Mouse (Mus musculus): ENCODE measurements around the gene Zfp553. TPM values are rescaled to one million over a fixed set of nuclear protein-coding genes. Genes with fewer than 3 reads are reported as not detected.

Gene Zfp553
- polyA plus RNA-seq (2015; fragmentation: Nextera tagmentation; extraction: Ambion mirVana): 8.7 and 9.9 TPM in 2 replicates

DNA sequence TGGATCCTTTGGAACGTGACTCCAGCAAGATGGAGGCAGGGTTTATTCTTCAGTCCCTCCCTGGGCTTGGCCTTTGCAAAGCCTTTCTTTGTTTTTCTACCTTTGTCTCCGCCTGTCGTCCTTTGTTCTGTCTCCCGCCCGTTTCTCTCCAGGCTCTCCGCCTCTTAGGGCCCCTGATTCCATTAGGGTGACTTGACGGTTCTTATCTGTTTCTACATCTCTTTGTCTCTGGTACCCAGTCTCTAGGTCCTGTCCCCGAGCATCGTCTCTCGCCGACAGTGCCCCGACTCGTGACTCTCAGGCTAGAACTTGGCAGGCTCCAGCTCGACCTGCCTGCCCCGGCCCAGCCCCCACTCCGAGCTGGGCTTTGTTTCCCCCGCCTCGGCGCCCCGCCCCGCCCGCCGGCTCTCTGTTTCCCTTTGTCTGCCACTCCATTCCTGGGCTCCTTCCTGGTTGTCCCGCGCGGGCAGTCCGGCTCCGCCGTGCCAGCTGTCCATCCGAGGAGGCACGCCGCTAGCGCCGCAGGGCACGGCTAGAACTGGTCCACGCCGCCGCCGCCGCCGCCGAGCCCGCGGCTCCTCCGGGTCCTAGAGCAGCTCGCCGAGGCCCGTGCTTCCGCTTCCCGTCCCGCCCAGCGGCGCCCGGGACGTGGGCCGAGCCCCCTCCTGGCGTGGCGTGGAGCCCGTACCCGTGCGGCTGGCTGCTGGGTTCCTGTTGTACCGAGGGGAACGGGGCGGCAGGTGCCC, at the start of gene Zfp553, which contains the start of gene Sept1:
Zfp553 (plus strand) TSS at position 440 of the 746 bp plus-strand sequence.
Sept1 (minus strand) TSS at position 509 of the 746 bp plus-strand sequence.

DNA sequence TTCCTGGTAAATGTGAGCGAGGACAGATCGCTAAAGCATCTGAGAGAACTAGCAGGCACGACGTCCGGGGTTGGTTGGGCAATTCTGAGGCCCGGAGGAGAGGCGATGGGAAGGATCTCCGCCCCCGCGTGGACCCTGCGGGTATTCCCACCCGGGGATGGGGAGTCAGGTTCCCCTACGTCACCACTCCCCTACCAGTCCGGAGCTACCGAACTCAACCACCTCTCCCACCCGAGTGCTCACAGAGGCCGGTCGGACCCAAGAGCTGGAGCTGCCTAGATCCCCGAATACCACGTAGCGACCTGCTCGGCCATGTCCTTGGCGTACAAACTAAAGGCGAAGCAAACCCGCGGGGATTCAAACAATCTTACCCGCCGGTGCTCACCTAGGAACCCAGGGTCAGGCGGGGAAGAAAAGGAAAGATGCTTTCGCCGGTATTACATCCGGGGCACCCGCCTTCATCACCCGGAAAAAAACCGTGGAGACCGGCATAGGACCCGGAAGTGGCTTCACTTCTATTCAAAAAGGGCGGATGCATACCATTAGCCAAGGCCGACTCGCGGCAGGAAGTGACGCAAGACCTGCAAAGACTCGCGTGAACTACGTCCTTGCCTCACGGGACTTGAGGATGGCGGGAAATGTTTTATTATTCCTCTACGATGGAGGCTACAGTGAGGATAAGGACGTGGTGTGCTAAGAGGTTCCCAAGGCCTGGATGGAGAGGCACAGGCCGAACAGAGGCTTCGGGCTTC, 37.1 kb upstream of the Zfp553 start, which contains the start of gene Cd2bp2:
Cd2bp2 (minus strand) TSS at position 507 of the 752 bp plus-strand sequence.

DNA sequence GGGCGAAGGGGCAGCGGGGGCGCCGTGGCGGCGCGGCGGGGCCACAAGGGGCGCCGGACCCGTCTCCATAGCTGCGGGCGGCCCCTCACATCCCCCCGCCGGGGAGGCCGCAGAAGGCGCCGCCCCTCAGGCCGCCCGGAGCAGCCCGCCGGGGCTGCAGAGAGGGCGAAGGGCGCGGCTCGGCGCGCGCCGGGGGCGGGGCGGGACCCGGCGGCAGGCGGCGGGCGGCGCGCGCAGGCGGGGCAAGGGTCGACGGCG, 24.6 kb upstream of the Zfp553 start, which contains the start of gene Tbc1d10b:
Tbc1d10b (minus strand) TSS at position 174 of the 258 bp plus-strand sequence.

DNA sequence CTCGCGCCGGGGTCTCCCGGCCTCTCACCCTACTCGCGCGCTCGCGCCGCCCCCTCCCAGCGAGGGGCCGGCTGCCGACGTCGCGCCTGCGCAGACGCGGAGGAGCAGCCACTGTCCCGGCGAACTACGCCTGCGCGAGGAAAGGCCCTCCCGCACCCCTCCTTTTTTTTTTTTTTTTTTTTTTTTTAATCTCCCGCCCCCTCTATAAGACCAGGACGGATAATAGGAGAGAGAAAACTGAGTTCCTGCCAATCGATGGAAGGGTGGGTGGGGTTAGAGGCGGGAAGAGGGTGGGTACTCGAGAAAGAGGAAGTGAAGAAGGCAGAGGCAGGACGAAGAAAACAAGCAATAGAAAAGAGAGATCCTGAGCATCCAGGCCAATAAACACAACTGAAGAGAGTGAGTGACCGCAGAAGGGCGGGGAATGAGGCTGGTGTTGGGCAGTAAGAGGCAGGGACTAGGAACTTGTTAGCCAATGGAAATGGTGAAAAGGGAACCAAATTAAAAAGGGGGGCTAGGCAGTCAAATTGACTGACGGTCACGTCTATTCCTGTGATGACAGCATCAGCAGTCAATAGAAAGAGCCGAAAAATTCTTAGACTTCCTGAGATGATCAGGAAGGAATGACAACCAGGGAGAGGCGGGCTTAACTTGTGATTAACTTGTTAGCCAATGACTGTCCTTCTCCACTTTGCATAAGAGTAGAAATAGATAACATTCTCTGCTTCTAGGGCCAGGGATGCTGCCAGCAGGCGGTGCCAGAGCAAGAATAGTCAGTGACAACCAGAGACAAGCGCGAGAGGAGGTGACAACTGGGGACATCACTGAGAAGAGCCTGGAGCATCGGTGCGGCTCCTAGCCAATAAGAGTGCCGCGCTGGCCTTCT, 24.1 kb upstream of the Zfp553 start, which contains the start of gene Mylpf:
Mylpf (plus strand) TSS at position 338 of the 886 bp plus-strand sequence.

DNA sequence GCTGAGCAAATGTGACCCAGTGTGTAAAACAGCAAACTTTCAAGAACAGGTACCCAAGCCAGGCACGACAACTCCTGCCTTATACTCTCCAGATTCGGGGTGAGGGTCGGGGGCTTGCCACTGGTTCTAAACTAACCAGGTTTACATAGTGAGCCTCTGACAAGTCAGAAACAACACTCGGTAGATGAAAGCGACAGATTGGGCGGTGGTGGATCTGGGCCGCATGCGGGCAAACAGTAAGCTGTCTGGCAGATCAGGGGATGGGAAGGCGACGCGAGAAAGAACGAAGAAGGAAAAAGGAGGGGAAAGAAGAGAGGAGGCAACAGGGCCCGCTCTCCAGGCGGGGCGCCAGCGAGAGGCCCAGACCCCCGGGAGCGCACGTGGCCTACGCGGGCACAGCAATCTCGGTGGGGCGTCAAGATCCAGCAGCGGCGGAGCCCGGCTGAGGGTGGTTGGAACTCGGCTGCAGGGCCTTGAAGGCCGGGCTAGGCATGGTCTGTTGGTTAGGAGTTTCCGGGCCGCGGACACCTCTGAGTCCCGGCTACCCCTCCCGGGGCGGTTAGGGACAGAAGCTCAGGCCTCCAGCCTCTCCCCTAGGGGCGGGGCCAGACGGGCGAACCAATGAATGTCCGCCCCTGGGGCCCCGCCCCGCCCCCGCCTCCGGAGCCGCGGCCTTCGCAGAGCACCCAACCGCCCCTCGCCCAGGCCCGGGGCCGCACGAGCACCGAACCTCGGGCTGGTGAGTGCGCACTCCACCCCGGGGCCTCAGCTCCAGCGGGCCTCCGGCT, 11.2 kb downstream of the Zfp553 start, which contains the start of gene Zfp771:
Zfp771 (plus strand) TSS at position 405 of the 788 bp plus-strand sequence.

DNA sequence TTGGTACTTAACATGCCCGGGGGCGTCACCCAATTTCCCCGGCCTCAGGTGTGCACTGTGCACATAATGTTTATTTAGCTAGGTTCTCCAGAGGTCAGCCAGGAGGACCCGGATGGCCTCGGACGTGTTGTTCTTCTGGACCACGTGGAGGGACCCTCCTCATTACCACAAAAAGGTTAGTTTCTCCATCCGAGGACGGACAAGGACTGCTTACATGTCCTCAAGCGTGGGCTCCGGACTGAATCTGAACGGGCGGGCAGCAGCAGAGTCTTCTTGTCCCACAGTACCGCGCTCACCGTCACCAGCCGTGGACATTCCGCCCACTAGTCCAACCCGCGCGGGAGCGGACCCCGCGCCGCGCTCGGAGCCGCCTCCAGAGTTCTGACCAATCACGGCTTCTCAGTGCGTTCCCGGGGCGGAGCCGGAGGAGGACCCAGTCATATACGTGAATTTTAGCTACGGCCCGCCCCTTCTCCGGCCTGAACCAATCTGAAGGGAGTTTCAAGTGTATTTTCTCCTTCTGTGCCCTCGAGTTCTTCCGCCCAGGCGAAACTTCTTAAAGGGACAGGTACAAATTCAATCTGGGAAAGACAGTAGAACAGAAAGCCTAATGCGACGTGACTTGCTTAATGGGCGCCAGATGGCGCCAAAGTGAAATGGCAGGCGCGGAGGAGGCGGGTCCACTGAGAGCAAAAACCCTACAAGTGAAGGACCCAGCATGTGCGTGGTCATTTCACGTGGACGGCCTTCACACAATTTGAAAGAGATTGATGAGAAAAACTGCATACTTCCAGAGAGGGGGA, 27.6 kb downstream of the Zfp553 start, which contains the start of gene Dctpp1:
Dctpp1 (minus strand) TSS at position 401 of the 803 bp plus-strand sequence.

DNA sequence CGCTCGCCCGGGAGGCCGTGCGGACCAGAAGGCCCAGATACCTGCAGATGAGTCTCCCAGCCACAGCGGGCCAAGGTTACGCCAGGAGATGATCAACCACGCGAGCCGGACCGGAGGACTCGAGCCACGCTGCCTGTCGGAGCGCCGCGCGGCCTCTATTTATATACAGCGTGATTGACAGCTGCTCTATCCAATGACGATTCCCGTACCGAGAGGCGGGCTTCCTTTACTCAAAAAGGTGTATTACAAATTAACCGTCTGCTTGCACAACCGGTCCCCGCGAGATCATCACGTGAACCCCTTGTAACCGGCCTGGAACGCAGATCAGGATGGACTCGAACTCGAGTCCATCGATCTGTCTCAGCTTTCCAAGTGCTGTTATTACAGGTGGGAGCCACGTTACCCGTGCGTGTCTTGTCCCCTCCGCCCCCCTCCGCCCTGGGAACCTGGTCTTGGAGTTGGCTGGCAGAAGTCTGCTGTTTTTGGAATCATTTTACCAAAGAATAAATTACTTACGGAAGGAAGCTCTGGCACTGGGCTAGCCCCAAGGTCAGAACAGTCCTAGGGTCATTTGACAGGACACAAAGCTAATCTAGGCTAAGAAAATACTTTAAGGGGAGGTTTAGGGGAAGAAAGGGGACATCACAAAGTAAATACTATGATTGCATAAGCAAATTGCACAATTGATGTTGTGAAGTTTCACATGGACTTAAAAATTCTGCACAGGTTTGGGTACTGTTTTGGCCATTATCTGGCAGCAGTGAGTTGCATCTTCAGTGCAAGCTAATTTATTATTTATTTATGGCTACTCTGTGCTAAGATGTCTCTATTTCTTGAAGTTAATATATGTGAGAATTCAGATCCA, 41.3 kb downstream of the Zfp553 start, which contains the start of gene Sephs2:
Sephs2 (minus strand) TSS at position 131 of the 865 bp plus-strand sequence.

Other genes with a start within 250 kb of the Zfp553 start
- gene Mvp, start 218.4 kb upstream of the Zfp553 start, polyA plus RNA-seq (2015; fragmentation: Nextera tagmentation; extraction: Ambion mirVana): 13.8 and 18.8 TPM in 2 replicates
- not detected in 2 replicates for gene Pagr1b, start 216.6 kb upstream of the Zfp553 start, polyA plus RNA-seq (2015; fragmentation: Nextera tagmentation; extraction: Ambion mirVana)
- 37.2 and 37.9 TPM in 2 replicates for gene Pagr1a, start 215.7 kb upstream of the Zfp553 start, polyA plus RNA-seq (2015; fragmentation: Nextera tagmentation; extraction: Ambion mirVana)
- 9.2 and 17.4 TPM in 2 replicates for gene Gm42742, start 212.0 kb upstream of the Zfp553 start, polyA plus RNA-seq (2015; fragmentation: Nextera tagmentation; extraction: Ambion mirVana)
- gene Prrt2, start 211.8 kb upstream of the Zfp553 start, polyA plus RNA-seq (2015; fragmentation: Nextera tagmentation; extraction: Ambion mirVana): 3.0 and 4.0 TPM in 2 replicates
- gene Maz, start 206.0 kb upstream of the Zfp553 start, polyA plus RNA-seq (2015; fragmentation: Nextera tagmentation; extraction: Ambion mirVana): 21.3 and 26.0 TPM in 2 replicates
- 20.9 and 23.2 TPM in 2 replicates for gene Kif22, start 190.6 kb upstream of the Zfp553 start, polyA plus RNA-seq (2015; fragmentation: Nextera tagmentation; extraction: Ambion mirVana)
- gene Zg16, start 145.7 kb upstream of the Zfp553 start, polyA plus RNA-seq (2015; fragmentation: Nextera tagmentation; extraction: Ambion mirVana): not detected in 2 replicates
- 2.4 and 2.7 TPM in 2 replicates for gene AI467606, start 141.7 kb upstream of the Zfp553 start, polyA plus RNA-seq (2015; fragmentation: Nextera tagmentation; extraction: Ambion mirVana)
- 5.4 and 5.8 TPM in 2 replicates for gene Qprt, start 110.8 kb upstream of the Zfp553 start, polyA plus RNA-seq (2015; fragmentation: Nextera tagmentation; extraction: Ambion mirVana)
- 0.22 and 0.63 TPM in 2 replicates for gene Spn, start 95.2 kb upstream of the Zfp553 start, polyA plus RNA-seq (2015; fragmentation: Nextera tagmentation; extraction: Ambion mirVana)
- 22.0 and 23.9 TPM in 2 replicates for gene Cd2bp2, start 37.0 kb upstream of the Zfp553 start, polyA plus RNA-seq (2015; fragmentation: Nextera tagmentation; extraction: Ambion mirVana)
- 17.3 and 19.1 TPM in 2 replicates for gene Tbc1d10b, start 24.6 kb upstream of the Zfp553 start, polyA plus RNA-seq (2015; fragmentation: Nextera tagmentation; extraction: Ambion mirVana)
- 16,282 and 17,335 TPM in 2 replicates for gene Mylpf, start 24.2 kb upstream of the Zfp553 start, polyA plus RNA-seq (2015; fragmentation: Nextera tagmentation; extraction: Ambion mirVana)
- gene Sept1, start 69 bp downstream of the Zfp553 start, polyA plus RNA-seq (2015; fragmentation: Nextera tagmentation; extraction: Ambion mirVana): 8.5 and 9.1 TPM in 2 replicates
- 31.2 and 37.1 TPM in 2 replicates for gene Zfp771, start 11.2 kb downstream of the Zfp553 start, polyA plus RNA-seq (2015; fragmentation: Nextera tagmentation; extraction: Ambion mirVana)
- gene Dctpp1, start 27.6 kb downstream of the Zfp553 start, polyA plus RNA-seq (2015; fragmentation: Nextera tagmentation; extraction: Ambion mirVana): 56.2 and 58.8 TPM in 2 replicates
- gene Sephs2, start 41.0 kb downstream of the Zfp553 start, polyA plus RNA-seq (2015; fragmentation: Nextera tagmentation; extraction: Ambion mirVana): 36.9 and 48.8 TPM in 2 replicates
- 1.9 TPM in 2 replicates for gene Itgal, start 63.2 kb downstream of the Zfp553 start, polyA plus RNA-seq (2015; fragmentation: Nextera tagmentation; extraction: Ambion mirVana)
- gene Zfp768, start 112.5 kb downstream of the Zfp553 start, polyA plus RNA-seq (2015; fragmentation: Nextera tagmentation; extraction: Ambion mirVana): 13.9 and 16.4 TPM in 2 replicates
- 3.9 and 4.4 TPM in 2 replicates for gene Zfp747, start 143.0 kb downstream of the Zfp553 start, polyA plus RNA-seq (2015; fragmentation: Nextera tagmentation; extraction: Ambion mirVana)
- gene 9130019O22Rik, start 154.1 kb downstream of the Zfp553 start, polyA plus RNA-seq (2015; fragmentation: Nextera tagmentation; extraction: Ambion mirVana): 3.4 and 3.8 TPM in 2 replicates
- gene E430018J23Rik, start 160.6 kb downstream of the Zfp553 start, polyA plus RNA-seq (2015; fragmentation: Nextera tagmentation; extraction: Ambion mirVana): 4.1 and 4.8 TPM in 2 replicates
- gene Zfp764, start 173.8 kb downstream of the Zfp553 start, polyA plus RNA-seq (2015; fragmentation: Nextera tagmentation; extraction: Ambion mirVana): 3.1 and 3.4 TPM in 2 replicates
- 9.9 and 13.0 TPM in 2 replicates for gene Zfp688, start 189.0 kb downstream of the Zfp553 start, polyA plus RNA-seq (2015; fragmentation: Nextera tagmentation; extraction: Ambion mirVana)
- gene Zfp689, start 216.1 kb downstream of the Zfp553 start, polyA plus RNA-seq (2015; fragmentation: Nextera tagmentation; extraction: Ambion mirVana): 2.4 and 2.6 TPM in 2 replicates
- gene Prr14, start 226.6 kb downstream of the Zfp553 start, polyA plus RNA-seq (2015; fragmentation: Nextera tagmentation; extraction: Ambion mirVana): 17.3 and 23.2 TPM in 2 replicates
- 7.1 and 7.8 TPM in 2 replicates for gene Fbrs, start 246.1 kb downstream of the Zfp553 start, polyA plus RNA-seq (2015; fragmentation: Nextera tagmentation; extraction: Ambion mirVana)